Mouse (Mus musculus) limb, embryonic 11.5 days (tissue): ENCODE data around the gene D030056L22Rik. TPM values are rescaled to one million over a fixed set of nuclear protein-coding genes. Genes with fewer than 3 reads are reported as not detected.
"Not testable (repeated sequence)": the region's sequence is repeated elsewhere in the genome, so short reads cannot be mapped to it uniquely, and the experiment has no call there.

ENCODE experiments used
- ATAC-seq: fragments of 200-750 bp; cut with Nextera tagmentation; 2 replicates; pipeline ENCODE4 v1.8.0; 2017; ENCODE audit warnings: low read depth; ENCODE audit not compliant: insufficient number of reproducible peaks, low FRiP score, low TSS enrichment
- DNase-seq: peaks from one replicate; pipeline ENCODE4 v3.0.0-alpha.2; 2015; ENCODE audit warnings: low spot score
- H3K27ac ChIP-seq: fragments of 300-500 bp; sonication (generic); replicated peaks from 2 replicates; pipeline ENCODE4 v1.5.1; 2014; ENCODE audit warnings: low read depth, mild to moderate bottlenecking, low read length
- H3K27me3 ChIP-seq: fragments of 300-500 bp; sonication (generic); 2 replicates; pipeline ENCODE4 v1.6.1; 2014; ENCODE audit warnings: mild to moderate bottlenecking, low read length, mixed read lengths; ENCODE audit not compliant: control insufficient read depth, insufficient read depth
- H3K36me3 ChIP-seq: fragments of 300-500 bp; sonication (generic); 2 replicates; pipeline ENCODE4 v1.6.1; 2014; ENCODE audit warnings: mild to moderate bottlenecking, low read length, moderate library complexity, mixed read lengths; ENCODE audit not compliant: control insufficient read depth, insufficient read depth
- H3K4me1 ChIP-seq: fragments of 300-500 bp; sonication (generic); 2 replicates; pipeline ENCODE4 v1.6.1; 2014; ENCODE audit warnings: low read length, mixed read lengths; ENCODE audit not compliant: control insufficient read depth, insufficient read depth
- H3K4me2 ChIP-seq: fragments of 300-500 bp; sonication (generic); 2 replicates; pipeline ENCODE4 v1.6.1; 2014; ENCODE audit warnings: low read depth, mild to moderate bottlenecking, moderate library complexity; ENCODE audit not compliant: severe bottlenecking
- H3K4me3 ChIP-seq: fragments of 300-500 bp; sonication (generic); 2 replicates; pipeline ENCODE4 v1.5.1; 2014; ENCODE audit warnings: low read depth, low read length
- H3K9ac ChIP-seq: fragments of 300-500 bp; sonication (generic); 2 replicates; pipeline ENCODE4 v1.6.1; 2014; ENCODE audit warnings: mild to moderate bottlenecking, low read length
- H3K9me3 ChIP-seq: fragments of 300-500 bp; sonication (generic); 2 replicates; pipeline ENCODE4 v1.6.1; 2016; ENCODE audit warnings: low read length; ENCODE audit not compliant: control insufficient read depth
- WGBS: fragments of 180-500 bp; shearing (Covaris S2); extraction: QIAGEN DNeasy Blood & Tissue Kit; methylation state at CpG from one replicate; pipeline ENCODE4 v1.1.7; 2014; 5-methylcytosine and 5-hydroxymethylcytosine counted together
- polyA plus RNA-seq: library from polyadenylated mRNA; unstranded; fragments of >200 nt; fragmentation: Nextera tagmentation; extraction: Ambion mirVana; gene quantifications from 2 replicates; pipeline ENCODE4 v1.2.1, GENCODE M21; 2014

Gene D030056L22Rik
- polyA plus RNA-seq, 1 experiment from 2014 or later = 38.7 TPM

GRCm38 (mm10) chr19:18712153-18712865, 684 bp upstream of the D030056L22Rik start:
- WGBS = 62% methylated on average over 16 of the region's 16 CpGs
- Histone ChIP-seq H3K4me1 (peaks cover 8% of the 10 kb centered on the region; the same call in 1 of the 2 replicates), H3K9ac (peak overlapping the region; percentile 77), H3K9me3 (no peaks in the 10 kb centered on the region), H3K4me3 (peak overlapping the region; percentile 84), H3K36me3 (no peaks in the 10 kb centered on the region), H3K27me3 (no peaks in the 10 kb centered on the region), H3K27ac (peak overlapping the region; percentile 82; the same call in 1 of the 2 replicates), H3K4me2 (peak overlapping the region; percentile 49)
- no peak for ATAC-seq
- DNase-seq = peak; percentile 24

GRCm38 (mm10) chr19:18713357-18713756, 364 bp downstream of the D030056L22Rik start:
- H3K27ac ChIP-seq, H3K9me3 ChIP-seq, H3K27me3 ChIP-seq, H3K4me1 ChIP-seq, H3K36me3 ChIP-seq: not testable (repeated sequence)
- under 1% methylated on average over 34 of the region's 46 CpGs for WGBS
- Histone ChIP-seq H3K4me2 (peak overlapping the region; percentile 47), H3K9ac (peak overlapping the region; percentile 90), H3K4me3 (peak overlapping the region; percentile 84)
- DNase-seq = peak; percentile 63
- peak; percentile 49; the same call in 1 of the 2 replicates for ATAC-seq

- Histone ChIP-seq H3K4me2 (no peak overlapping the region), H3K27ac (no peak overlapping the region), H3K4me3 (no peak overlapping the region), H3K9me3 (no peaks in the 10 kb centered on the region), H3K27me3 (no peaks in the 10 kb centered on the region), H3K4me1 (peaks cover 8% of the 10 kb centered on the region; the same call in 1 of the 2 replicates), H3K36me3 (no peaks in the 10 kb centered on the region), H3K9ac (no peak overlapping the region)
- DNase-seq = peak; percentile 81
- ATAC-seq = no peak
- 53% methylated on average over 1 of the region's 1 CpGs for whole genome bisulfite sequencing
These were observed 3.4 kb downstream of the D030056L22Rik start for GRCm38 (mm10) chr19:18716374-18716773.

GRCm38 (mm10) chr19:18720337-18720736, 7.3 kb downstream of the D030056L22Rik start:
- no peak overlapping the region for H3K27ac ChIP-seq
- WGBS = 92% methylated on average over 3 of the region's 3 CpGs
- H3K36me3 ChIP-seq = no peaks in the 10 kb centered on the region
- H3K27me3 ChIP-seq = no peaks in the 10 kb centered on the region
- H3K4me2 ChIP-seq = no peak overlapping the region
- H3K4me3 ChIP-seq = no peak overlapping the region
- ATAC-seq (no peak), DNase-seq (no peak)
- no peaks in the 10 kb centered on the region for H3K9me3 ChIP-seq
- 0 out of 2 replicates have a peak, but pooled peaks cover 2% of the 10 kb centered on the region for H3K4me1 ChIP-seq
- H3K9ac ChIP-seq = no peak overlapping the region

GRCm38 (mm10) chr19:18725186-18725585, 12.2 kb downstream of the D030056L22Rik start:
- Histone ChIP-seq H3K27ac (no peak overlapping the region), H3K4me3 (no peak overlapping the region), H3K9ac (no peak overlapping the region), H3K4me2 (no peak overlapping the region), H3K4me1 (no peaks in the 10 kb centered on the region), H3K27me3 (no peaks in the 10 kb centered on the region), H3K9me3 (no peaks in the 10 kb centered on the region), H3K36me3 (no peaks in the 10 kb centered on the region)
- DNase-seq (no peak), ATAC-seq (no peak)
- WGBS = 86% methylated on average over 2 of the region's 2 CpGs

- Histone ChIP-seq H3K9me3 (no peaks in the 10 kb centered on the region), H3K27me3 (no peaks in the 10 kb centered on the region), H3K4me3 (no peak overlapping the region), H3K36me3 (no peaks in the 10 kb centered on the region), H3K4me1 (no peaks in the 10 kb centered on the region), H3K4me2 (no peak overlapping the region), H3K27ac (no peak overlapping the region), H3K9ac (no peak overlapping the region)
- DNase-seq (no peak), ATAC-seq (no peak)
- WGBS = 72% methylated on average over 7 of the region's 7 CpGs
These were observed 17.3 kb downstream of the D030056L22Rik start for GRCm38 (mm10) chr19:18730255-18730654.

GRCm38 (mm10) chr19:18731077-18731476, 18.1 kb downstream of the D030056L22Rik start:
- peak; percentile 53 for DNase-seq
- Histone ChIP-seq H3K27me3 (no peaks in the 10 kb centered on the region), H3K4me2 (no peak overlapping the region), H3K4me1 (no peaks in the 10 kb centered on the region), H3K9me3 (no peaks in the 10 kb centered on the region), H3K27ac (no peak overlapping the region), H3K9ac (no peak overlapping the region), H3K36me3 (no peaks in the 10 kb centered on the region), H3K4me3 (no peak overlapping the region)
- 0 out of 2 replicates have a peak, but pooled peaks have one; percentile 60 for ATAC-seq
- 21% methylated on average over 7 of the region's 7 CpGs for WGBS

- no peak for ATAC-seq
- Histone ChIP-seq H3K9ac (no peak overlapping the region), H3K4me1 (no peaks in the 10 kb centered on the region), H3K27me3 (no peaks in the 10 kb centered on the region), H3K36me3 (no peaks in the 10 kb centered on the region), H3K4me2 (no peak overlapping the region), H3K4me3 (no peak overlapping the region), H3K9me3 (no peaks in the 10 kb centered on the region), H3K27ac (no peak overlapping the region)
- DNase-seq = no peak
- WGBS = 91% methylated on average over 4 of the region's 4 CpGs
These were observed 22.9 kb downstream of the D030056L22Rik start for GRCm38 (mm10) chr19:18735901-18736300.
